Mouse (Mus musculus) heart, embryonic 14.5 days (tissue): ENCODE results near the gene Dctn2. TPM values are rescaled to one million over a fixed set of nuclear protein-coding genes. Genes with fewer than 3 reads are reported as not detected.

Experiments
- ATAC-seq: fragments of 200-750 bp; cut with Nextera tagmentation; 2 replicates; pipeline ENCODE4 v1.8.0; 2017; ENCODE audit warnings: low read depth, moderate TSS enrichment; ENCODE audit not compliant: insufficient number of reproducible peaks, insufficient read depth, low FRiP score
- H3K27ac ChIP-seq, 2 experiments: fragments of 200-500 bp in 1 of 2; fragments of 300-500 bp in 1 of 2; sonication (generic) in 1 of 2; replicated peaks in 1 of 2; 2 replicates each; pipeline ENCODE4 v1.5.1; 2012 to 2014; ENCODE audit warnings: low read depth in 2 of 2, low read length in 2 of 2, control low read depth in 1 of 2, mild to moderate bottlenecking in 1 of 2, mixed read lengths in 1 of 2; ENCODE audit not compliant: control insufficient read depth in 1 of 2, insufficient read depth in 1 of 2
- H3K27me3 ChIP-seq: fragments of 300-500 bp; sonication (generic); 2 replicates; pipeline ENCODE4 v1.6.1; 2014; ENCODE audit warnings: mild to moderate bottlenecking, low read length, control low read depth; ENCODE audit not compliant: control insufficient read depth, insufficient read depth
- H3K36me3 ChIP-seq: fragments of 300-500 bp; sonication (generic); 2 replicates; pipeline ENCODE4 v1.6.1; 2014; ENCODE audit warnings: mild to moderate bottlenecking, control low read depth, low read length, mixed read lengths; ENCODE audit not compliant: control insufficient read depth, insufficient read depth
- H3K4me1 ChIP-seq, 2 experiments: fragments of 200-500 bp in 1 of 2; fragments of 300-500 bp in 1 of 2; sonication (generic) in 1 of 2; 2 replicates each; pipeline ENCODE4 v1.6.1; 2012 to 2014; ENCODE audit warnings: low read length in 2 of 2, control low read depth in 1 of 2, mixed read lengths in 1 of 2; ENCODE audit not compliant: control insufficient read depth in 2 of 2, insufficient read depth in 2 of 2
- H3K4me2 ChIP-seq: fragments of 300-500 bp; sonication (generic); 2 replicates; pipeline ENCODE4 v1.6.1; 2014; ENCODE audit warnings: mild to moderate bottlenecking, low read length
- H3K4me3 ChIP-seq, 2 experiments: fragments of 200-500 bp in 1 of 2; fragments of 300-500 bp in 1 of 2; sonication (generic) in 1 of 2; 2 replicates each; pipeline ENCODE4 v1.5.1; 2012 to 2014; ENCODE audit warnings: low read length in 2 of 2, mild to moderate bottlenecking in 2 of 2, control low read depth in 1 of 2, low read depth in 1 of 2, moderate library complexity in 1 of 2; ENCODE audit not compliant: control insufficient read depth in 1 of 2, insufficient read depth in 1 of 2
- H3K9ac ChIP-seq: fragments of 300-500 bp; sonication (generic); 2 replicates; pipeline ENCODE4 v1.6.1; 2014; ENCODE audit warnings: mild to moderate bottlenecking, low read length
- H3K9me3 ChIP-seq: fragments of 300-500 bp; sonication (generic); 2 replicates; pipeline ENCODE4 v1.6.1; 2016; ENCODE audit warnings: low read length, control low read depth; ENCODE audit not compliant: control insufficient read depth
- WGBS: fragments of 180-500 bp; shearing (Covaris S2); extraction: QIAGEN DNeasy Blood & Tissue Kit; methylation state at CpG from one replicate; pipeline ENCODE4 v1.1.7; 2014; 5-methylcytosine and 5-hydroxymethylcytosine counted together
- polyA plus RNA-seq: library from polyadenylated mRNA; unstranded; fragments of >200 nt; fragmentation: Nextera tagmentation; extraction: Ambion mirVana; gene quantifications from 2 replicates; pipeline ENCODE4 v1.2.1, GENCODE M21; 2014

Gene Dctn2
- polyA plus RNA-seq, result 126 and 137 TPM in 2 replicates

DNA sequence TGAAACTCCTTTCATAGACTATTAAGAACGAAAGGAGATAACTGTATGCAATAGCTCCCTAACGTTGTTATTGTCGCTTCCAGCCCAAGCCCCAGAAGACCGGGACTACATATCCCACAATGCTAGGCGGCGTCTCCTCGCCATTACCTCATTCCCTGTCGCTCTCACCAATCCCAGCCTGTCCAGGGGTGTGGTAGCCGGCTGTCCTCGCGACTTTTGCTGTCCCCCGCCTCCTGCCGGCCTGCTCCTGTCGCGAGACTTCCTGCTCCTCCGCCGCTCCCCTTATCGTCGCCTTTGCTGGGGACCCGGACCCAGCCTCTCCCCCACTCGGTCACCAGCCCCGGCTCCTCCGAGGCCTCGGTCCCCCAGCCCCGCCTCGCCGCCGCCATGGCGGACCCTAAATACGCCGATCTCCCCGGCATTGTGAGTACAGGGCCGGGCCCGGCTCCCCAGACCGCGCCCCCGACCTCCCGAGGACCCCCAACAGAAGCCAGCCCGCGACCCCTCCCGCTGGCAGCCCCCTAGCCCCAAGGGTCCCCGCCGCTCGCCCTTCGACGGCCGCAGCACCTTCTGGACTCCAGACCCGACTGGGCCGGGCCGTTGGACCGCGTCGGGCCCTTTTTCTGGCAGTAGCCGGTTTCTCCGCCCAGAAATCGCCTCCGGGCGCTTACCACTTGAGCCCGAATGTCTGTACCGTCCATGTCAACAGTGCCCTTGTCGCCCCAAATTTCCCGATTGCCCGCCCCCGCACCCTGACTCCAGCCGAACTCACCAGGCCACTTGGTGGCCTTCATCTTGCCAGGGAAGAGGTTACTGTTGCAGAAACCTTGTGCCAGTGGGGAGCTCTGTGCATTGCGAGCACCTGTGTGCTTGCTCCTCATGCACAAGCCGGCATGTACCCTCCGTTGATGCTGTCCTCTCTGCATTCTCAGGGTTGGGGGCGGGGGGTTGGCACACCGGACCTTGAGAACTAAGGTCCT lies at the start of gene Dctn2:
Gene Dctn2, plus strand, starts transcription at position 257 of the 980 bp plus-strand sequence.
- 1% methylated on average over 68 of the region's 70 CpGs for WGBS
- Histone ChIP-seq H3K36me3 (peaks cover 37% of the 10 kb centered on the region), H3K4me2 (peak within 1 kb of the TSS; percentile 70), H3K9ac (peak within 1 kb of the TSS; percentile 100), H3K27me3 (peaks cover 31% of the 10 kb centered on the region), H3K27ac (peak within 1 kb of the TSS; percentile 76 to 85), H3K9me3 (no peaks in the 10 kb centered on the region), H3K4me1 (peaks cover 16 to 28% of the 10 kb centered on the region in 2 experiments), H3K4me3 (peak within 1 kb of the TSS; percentile 95 to 98)
- ATAC-seq, result peak; percentile 98

DNA sequence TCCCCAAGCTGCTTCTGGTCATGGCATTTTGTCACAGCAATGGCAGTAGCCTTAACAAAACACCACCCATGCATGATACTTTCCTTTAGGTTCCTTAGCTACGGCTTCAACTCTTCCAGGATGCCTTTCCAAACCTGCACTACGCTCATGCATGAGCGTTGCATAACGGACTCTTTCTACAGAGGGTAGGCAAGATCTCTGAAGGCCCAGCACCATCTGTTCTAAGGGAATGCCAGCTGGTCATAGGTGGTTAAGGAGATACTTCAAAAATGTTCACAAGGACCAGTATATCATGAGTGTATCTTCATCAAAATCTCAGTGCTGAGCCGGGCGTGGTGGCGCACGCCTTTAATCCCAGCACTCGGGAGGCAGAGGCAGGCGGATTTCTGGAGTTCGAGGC lies 49.7 kb upstream of the Dctn2 start:
- WGBS, result 84% methylated on average over 11 of the region's 11 CpGs
- H3K36me3 ChIP-seq, result no peaks in the 10 kb centered on the region
- no peak for ATAC-seq

DNA sequence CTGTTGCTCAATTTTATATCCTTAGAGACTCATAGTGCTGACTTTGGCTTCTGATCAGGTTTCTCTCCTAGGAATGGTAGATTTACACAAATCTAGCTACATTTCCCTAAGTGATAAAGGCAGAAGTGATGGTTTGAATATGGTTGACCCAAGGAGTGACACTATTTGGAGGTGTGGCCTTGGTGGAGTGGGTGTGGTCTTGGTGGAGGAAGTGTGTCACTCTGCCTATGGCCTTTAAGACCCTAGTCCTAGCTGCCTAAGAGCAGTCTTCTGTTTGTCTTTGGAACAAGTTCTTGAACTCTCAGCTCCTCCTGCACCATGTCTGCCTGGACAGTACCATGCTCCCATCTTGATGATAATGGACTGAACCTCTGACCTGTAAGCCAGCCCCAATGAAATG lies 49.0 kb upstream of the Dctn2 start:
- Histone ChIP-seq H3K36me3 (no peaks in the 10 kb centered on the region), H3K4me1 (no peaks in the 10 kb centered on the region), H3K4me2 (no peak overlapping the region)

More for the DNA sequence above, 49.7 kb upstream of the Dctn2 start:
- H3K9ac ChIP-seq, result no peak overlapping the region
- no peak overlapping the region for H3K27ac ChIP-seq
- H3K4me1 ChIP-seq, result peaks cover 0 to 2% of the 10 kb centered on the region in 2 experiments; a peak in 1 of 4 replicates
- peaks cover 4% of the 10 kb centered on the region; the same call in 1 of the 2 replicates for H3K9me3 ChIP-seq
- H3K4me3 ChIP-seq, result no peak overlapping the region
- no peak overlapping the region for H3K4me2 ChIP-seq
- H3K27me3 ChIP-seq, result no peaks in the 10 kb centered on the region

DNA sequence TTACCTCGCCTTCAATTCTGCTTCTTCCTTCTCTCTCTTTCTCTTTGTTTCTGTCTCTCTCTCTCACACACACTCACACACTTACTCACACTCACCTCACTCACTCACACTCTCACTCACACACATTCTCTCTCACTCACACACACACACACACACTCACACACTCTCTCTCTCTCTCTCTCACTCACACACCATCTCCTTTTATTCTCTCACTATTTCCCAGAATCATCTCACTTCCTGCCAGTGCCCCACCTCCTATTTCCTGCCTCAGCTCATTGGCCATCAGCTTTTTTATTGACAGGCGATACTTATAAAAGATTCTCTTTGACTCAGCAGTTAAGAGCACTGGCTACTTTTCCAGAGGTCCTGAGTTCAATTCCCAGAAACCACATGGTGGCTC lies 47.8 kb upstream of the Dctn2 start:
- Histone ChIP-seq H3K4me3 (no peak overlapping the region), H3K27ac (no peak overlapping the region), H3K27me3 (no peaks in the 10 kb centered on the region), H3K4me1 (no peaks in the 10 kb centered on the region), H3K9ac (no peak overlapping the region), H3K4me2 (no peak overlapping the region), H3K9me3 (peaks cover 4% of the 10 kb centered on the region; the same call in 1 of the 2 replicates), H3K36me3 (no peaks in the 10 kb centered on the region)
- ATAC-seq, result no peak
- WGBS, result 89% methylated on average over 2 of the region's 2 CpGs

More for the DNA sequence above, 49.0 kb upstream of the Dctn2 start:
- Histone ChIP-seq H3K9me3 (peaks cover 4% of the 10 kb centered on the region; the same call in 1 of the 2 replicates), H3K27ac (no peak overlapping the region), H3K9ac (no peak overlapping the region), H3K27me3 (no peaks in the 10 kb centered on the region), H3K4me3 (no peak overlapping the region)
- ATAC-seq, result no peak

DNA sequence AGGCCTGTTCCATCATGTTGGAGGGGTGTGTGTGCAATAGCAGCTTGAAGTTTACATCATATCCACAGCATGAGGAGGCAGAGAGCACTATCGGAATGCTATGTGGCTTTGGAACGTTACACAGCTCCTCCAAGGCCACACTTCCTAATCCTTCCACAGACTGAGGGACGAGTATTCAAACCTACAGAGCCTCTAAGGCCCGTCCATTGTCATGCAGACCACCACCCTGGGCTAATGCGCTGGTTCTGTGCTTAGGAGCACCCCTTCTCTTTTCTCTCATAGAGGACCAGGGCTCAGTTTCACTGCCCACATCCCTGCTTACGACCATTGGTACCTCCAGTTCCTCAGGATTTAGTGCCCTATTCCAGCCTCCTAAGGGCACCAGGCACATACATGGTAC lies 41.0 kb upstream of the Dctn2 start:
- no peak overlapping the region for H3K4me3 ChIP-seq
- H3K9ac ChIP-seq, result no peak overlapping the region
- no peak overlapping the region for H3K27ac ChIP-seq
- no peaks in the 10 kb centered on the region; a peak in 1 of 4 replicates for H3K4me1 ChIP-seq
- peaks cover 4% of the 10 kb centered on the region; the same call in 1 of the 2 replicates for H3K9me3 ChIP-seq
- no peak overlapping the region for H3K4me2 ChIP-seq
- H3K27me3 ChIP-seq, result 0 out of 2 replicates have a peak, but pooled peaks cover 5% of the 10 kb centered on the region
- ATAC-seq, result no peak
- WGBS, result 54% methylated on average over 6 of the region's 6 CpGs
- H3K36me3 ChIP-seq, result no peaks in the 10 kb centered on the region

DNA sequence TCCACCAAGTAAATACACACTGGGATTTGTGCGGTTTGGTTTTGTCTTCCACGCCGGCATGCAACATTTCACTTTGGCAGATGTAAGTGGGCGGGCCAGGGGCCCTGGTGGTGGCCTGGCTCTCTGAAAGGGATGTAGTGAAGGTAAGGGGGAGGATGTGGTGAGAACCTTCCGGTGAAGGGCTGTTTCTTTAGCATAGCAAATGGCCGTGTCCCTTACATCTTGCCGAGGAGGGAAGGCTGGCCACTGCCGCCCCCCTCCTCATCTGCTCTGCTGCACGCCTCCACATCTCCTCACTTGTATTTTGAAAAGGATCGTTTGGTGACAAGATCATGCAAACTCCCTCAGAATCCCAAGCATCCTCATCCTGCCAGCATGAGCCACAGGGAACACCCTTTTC lies 40.4 kb upstream of the Dctn2 start:
- ATAC-seq, result no peak
- no peak overlapping the region for H3K27ac ChIP-seq
- no peaks in the 10 kb centered on the region; a peak in 1 of 4 replicates for H3K4me1 ChIP-seq
- H3K9me3 ChIP-seq, result no peaks in the 10 kb centered on the region
- no peak overlapping the region for H3K4me2 ChIP-seq
- H3K9ac ChIP-seq, result no peak overlapping the region
- no peaks in the 10 kb centered on the region for H3K36me3 ChIP-seq
- H3K4me3 ChIP-seq, result no peak overlapping the region
- 0 out of 2 replicates have a peak, but pooled peaks cover 5% of the 10 kb centered on the region for H3K27me3 ChIP-seq
- 29% methylated on average over 10 of the region's 10 CpGs for WGBS

DNA sequence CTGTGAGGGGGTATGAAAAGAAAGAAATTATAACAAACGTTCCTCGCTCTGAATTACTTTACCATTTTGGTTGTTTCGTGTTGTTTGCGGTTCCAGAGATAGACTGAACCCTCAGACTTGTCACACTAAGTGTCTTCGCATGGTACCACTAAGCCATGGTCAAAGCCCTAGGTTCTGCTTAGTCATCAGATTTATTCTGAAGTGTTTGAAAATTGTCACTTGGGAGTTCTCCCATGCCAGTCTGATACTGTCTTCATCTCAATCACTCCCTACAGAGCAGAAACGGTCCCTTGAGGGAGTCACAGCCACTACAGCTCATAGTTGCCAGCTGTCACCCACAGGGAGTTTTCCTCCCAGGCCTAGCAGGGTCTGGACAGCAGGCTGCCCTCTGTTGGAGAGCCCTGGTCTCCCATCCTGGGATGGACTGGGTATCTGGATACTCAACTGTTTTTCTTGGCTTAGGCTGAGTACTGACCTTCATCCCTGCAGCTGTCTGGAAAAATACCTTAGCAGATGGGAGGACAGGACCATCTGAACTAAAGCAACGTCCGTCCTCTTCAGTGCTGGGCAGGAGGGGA lies 39.8 kb upstream of the Dctn2 start:
- Histone ChIP-seq H3K4me3 (no peak overlapping the region), H3K9me3 (no peaks in the 10 kb centered on the region), H3K27ac (no peak overlapping the region), H3K9ac (no peak overlapping the region), H3K4me1 (no peaks in the 10 kb centered on the region; a peak in 1 of 4 replicates), H3K4me2 (no peak overlapping the region), H3K27me3 (0 out of 2 replicates have a peak, but pooled peaks cover 5% of the 10 kb centered on the region), H3K36me3 (no peaks in the 10 kb centered on the region)
- no peak for ATAC-seq
- 61% methylated on average over 8 of the region's 8 CpGs for WGBS
